Mouse (Mus musculus): ENCODE measurements at regions not wholly inside any gene's neighbourhood (a gene's known extent, or its start where the extent isn't known, plus 50 kb on each side); places are given as distances from the start of the nearest gene placed in this dataset.

DNA sequence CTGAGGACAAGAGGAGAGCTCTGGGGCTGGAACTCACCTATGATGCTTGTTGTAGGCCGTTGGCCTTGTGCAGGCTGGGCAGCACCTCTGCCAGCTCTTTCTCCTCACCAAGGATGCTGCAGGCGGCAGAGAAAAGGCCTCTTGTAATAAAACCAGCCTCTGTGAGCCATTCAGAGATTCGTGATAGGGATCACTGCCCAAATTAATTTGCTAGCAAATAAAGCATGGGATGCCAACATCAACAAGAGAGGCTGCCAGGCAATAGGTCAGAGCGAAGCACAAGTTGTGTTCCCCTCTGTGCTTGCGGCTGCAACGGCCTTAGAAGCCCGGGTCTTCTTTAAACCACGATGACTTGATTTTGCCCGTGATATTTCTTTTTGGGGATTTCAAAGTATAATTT is 72.0 kb upstream of the Kcnj15 start:
- Histone ChIP-seq H3K9ac (ENCODE audit: low read depth, low read length) (no peak overlapping the region), H3K4me2 (replicated peaks; ENCODE audit: low read depth) (no peak overlapping the region), H3K27ac (ENCODE audit: low read depth, low read length) (no peak overlapping the region), H3K9me3 (ENCODE audit: control insufficient read depth) (no peaks in the 10 kb centered on the region), H3K27me3 (replicated peaks; ENCODE audit: control insufficient read depth, insufficient read depth, low read length) (no peaks in the 10 kb centered on the region), H3K4me3 (ENCODE audit: low read depth, low read length) (no peak overlapping the region), H3K36me3 (ENCODE audit: control insufficient read depth, insufficient read depth) (no peaks in the 10 kb centered on the region), H3K4me1 (replicated peaks; ENCODE audit: control insufficient read depth, insufficient read depth, low read length) (no peaks in the 10 kb centered on the region)
- WGBS, result 86% methylated on average over 9 of the region's 9 CpGs
- no peak for ATAC-seq
- no peak for TF ChIP-seq CTCF (IDR thresholded peaks at IDR 0.05; ENCODE audit: low read depth)

DNA sequence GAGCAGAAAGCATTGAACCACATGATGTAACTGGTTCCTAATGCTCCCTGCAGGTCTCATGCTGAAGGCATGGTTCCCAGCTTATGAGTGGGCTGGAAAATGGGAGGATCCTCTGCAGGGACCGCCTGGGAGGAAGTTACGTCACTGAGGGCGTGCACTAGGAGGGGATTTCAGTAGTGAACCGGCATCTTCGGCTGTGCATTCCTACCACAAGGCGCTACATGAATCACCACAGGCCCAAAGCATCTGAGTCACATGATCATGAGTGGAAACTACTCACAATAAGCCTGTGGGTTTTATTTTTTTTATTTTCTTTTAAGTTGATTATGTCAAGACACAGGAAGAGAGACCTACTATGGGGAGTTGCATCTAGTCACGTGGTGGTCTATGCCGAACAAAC is 68.2 kb upstream of the Kcnj15 start:
- WGBS, result 87% methylated on average over 8 of the region's 8 CpGs

DNA sequence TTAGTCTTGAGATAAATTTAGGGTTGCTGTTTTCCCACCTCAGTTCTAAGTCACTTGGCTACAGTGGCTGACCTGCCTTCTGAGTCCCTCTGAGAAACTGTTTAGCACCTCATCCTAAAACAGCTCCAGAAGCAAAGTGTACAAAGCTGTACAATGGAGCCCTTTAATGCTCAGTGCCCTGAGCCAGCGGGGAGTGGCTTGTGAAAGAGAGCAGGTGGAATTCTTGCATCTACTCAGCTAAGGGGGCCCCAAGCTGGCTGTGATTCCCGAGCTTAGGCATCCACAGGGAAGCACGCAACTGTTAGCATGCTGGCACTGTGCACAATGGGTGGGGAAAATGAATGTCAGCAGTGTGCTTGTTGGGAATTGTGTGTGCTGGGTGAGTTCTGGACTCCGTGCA is 63.2 kb upstream of the Kcnj15 start:
- ATAC-seq, result no peak
- Histone ChIP-seq H3K4me3 (ENCODE audit: low read depth, low read length) (no peak overlapping the region), H3K27ac (ENCODE audit: low read depth, low read length) (no peak overlapping the region), H3K9me3 (ENCODE audit: control insufficient read depth) (no peaks in the 10 kb centered on the region), H3K36me3 (ENCODE audit: control insufficient read depth, insufficient read depth) (no peaks in the 10 kb centered on the region), H3K4me2 (replicated peaks; ENCODE audit: low read depth) (no peak overlapping the region), H3K27me3 (replicated peaks; ENCODE audit: control insufficient read depth, insufficient read depth, low read length) (no peaks in the 10 kb centered on the region), H3K4me1 (replicated peaks; ENCODE audit: control insufficient read depth, insufficient read depth, low read length) (no peaks in the 10 kb centered on the region), H3K9ac (ENCODE audit: low read depth, low read length) (no peak overlapping the region)
- WGBS, result 60% methylated on average over 4 of the region's 4 CpGs
- no peak for TF ChIP-seq CTCF (IDR thresholded peaks at IDR 0.05; ENCODE audit: low read depth)

More for the DNA sequence above, 68.2 kb upstream of the Kcnj15 start:
- no peak overlapping the region for H3K27ac ChIP-seq (ENCODE audit: low read depth, low read length)
- no peaks in the 10 kb centered on the region for H3K4me1 ChIP-seq (replicated peaks; ENCODE audit: control insufficient read depth, insufficient read depth, low read length)
- no peaks in the 10 kb centered on the region for H3K9me3 ChIP-seq (ENCODE audit: control insufficient read depth)
- ATAC-seq, result no peak
- H3K36me3 ChIP-seq (ENCODE audit: control insufficient read depth, insufficient read depth), result no peaks in the 10 kb centered on the region
- no peak overlapping the region for H3K9ac ChIP-seq (ENCODE audit: low read depth, low read length)
- H3K4me2 ChIP-seq (replicated peaks; ENCODE audit: low read depth), result no peak overlapping the region
- TF ChIP-seq CTCF (IDR thresholded peaks at IDR 0.05; ENCODE audit: low read depth), result no peak
- H3K4me3 ChIP-seq (ENCODE audit: low read depth, low read length), result no peak overlapping the region
- H3K27me3 ChIP-seq (replicated peaks; ENCODE audit: control insufficient read depth, insufficient read depth, low read length), result no peaks in the 10 kb centered on the region

DNA sequence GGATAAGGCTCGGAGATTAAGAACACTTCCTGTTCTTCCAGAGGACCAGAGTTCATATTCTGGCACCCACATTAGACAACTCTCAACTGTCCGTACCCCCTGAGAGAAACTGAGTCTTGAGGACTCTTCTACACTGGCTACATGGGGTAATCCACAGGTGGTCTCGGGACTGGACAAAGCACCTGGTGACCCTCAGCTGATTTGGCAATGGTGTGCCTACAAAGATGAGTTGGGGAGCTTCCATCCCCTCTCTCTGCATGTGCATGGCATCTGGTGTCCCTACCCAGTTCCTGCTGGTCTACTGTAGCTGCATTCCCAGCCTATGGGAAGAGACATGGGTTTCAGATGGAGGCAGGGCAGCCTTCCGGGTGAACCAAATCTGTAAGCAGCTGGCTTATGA is 61.2 kb upstream of the Kcnj15 start:
- Histone ChIP-seq H3K36me3 (ENCODE audit: control insufficient read depth, insufficient read depth) (no peaks in the 10 kb centered on the region), H3K27ac (ENCODE audit: low read depth, low read length) (no peak overlapping the region), H3K4me1 (replicated peaks; ENCODE audit: control insufficient read depth, insufficient read depth, low read length) (no peaks in the 10 kb centered on the region), H3K9me3 (ENCODE audit: control insufficient read depth) (no peaks in the 10 kb centered on the region), H3K9ac (ENCODE audit: low read depth, low read length) (no peak overlapping the region), H3K27me3 (replicated peaks; ENCODE audit: control insufficient read depth, insufficient read depth, low read length) (no peaks in the 10 kb centered on the region), H3K4me2 (replicated peaks; ENCODE audit: low read depth) (no peak overlapping the region), H3K4me3 (ENCODE audit: low read depth, low read length) (no peak overlapping the region)
- ATAC-seq, result no peak
- TF ChIP-seq CTCF (IDR thresholded peaks at IDR 0.05; ENCODE audit: low read depth), result no peak
- WGBS, result 79% methylated on average over 4 of the region's 4 CpGs

GRCm38 (mm10) chr16:95196622-95197021 is 60.7 kb upstream of the Kcnj15 start:
- H3K27me3 ChIP-seq (replicated peaks; ENCODE audit: control insufficient read depth, insufficient read depth, low read length), result no peaks in the 10 kb centered on the region
- no peak overlapping the region for H3K9ac ChIP-seq (ENCODE audit: low read depth, low read length)
- peak; percentile 91 for TF ChIP-seq CTCF (IDR thresholded peaks at IDR 0.05; ENCODE audit: low read depth)
- H3K9me3 ChIP-seq (ENCODE audit: control insufficient read depth), result no peaks in the 10 kb centered on the region
- ATAC-seq, result no peak
- 0% methylated on average over 1 of the region's 1 CpGs for WGBS
- H3K4me1 ChIP-seq (replicated peaks; ENCODE audit: control insufficient read depth, insufficient read depth, low read length), result no peaks in the 10 kb centered on the region
- no peak overlapping the region for H3K4me2 ChIP-seq (replicated peaks; ENCODE audit: low read depth)
- H3K36me3 ChIP-seq (ENCODE audit: control insufficient read depth, insufficient read depth), result no peaks in the 10 kb centered on the region
- H3K27ac ChIP-seq (ENCODE audit: low read depth, low read length), result no peak overlapping the region
- no peak overlapping the region for H3K4me3 ChIP-seq (ENCODE audit: low read depth, low read length)

GRCm38 (mm10) chr16:95198795-95199563 is 58.4 kb upstream of the Kcnj15 start:
- Histone ChIP-seq H3K9me3 (ENCODE audit: control insufficient read depth) (no peaks in the 10 kb centered on the region), H3K4me3 (ENCODE audit: low read depth, low read length) (no peak overlapping the region), H3K27me3 (replicated peaks; ENCODE audit: control insufficient read depth, insufficient read depth, low read length) (no peaks in the 10 kb centered on the region), H3K27ac (ENCODE audit: low read depth, low read length) (no peak overlapping the region), H3K9ac (ENCODE audit: low read depth, low read length) (no peak overlapping the region), H3K4me2 (replicated peaks; ENCODE audit: low read depth) (no peak overlapping the region), H3K4me1 (replicated peaks; ENCODE audit: control insufficient read depth, insufficient read depth, low read length) (no peaks in the 10 kb centered on the region), H3K36me3 (ENCODE audit: control insufficient read depth, insufficient read depth) (no peaks in the 10 kb centered on the region)
- TF ChIP-seq CTCF (IDR thresholded peaks at IDR 0.05; ENCODE audit: low read depth), result no peak
- WGBS, result 57% methylated on average over 19 of the region's 19 CpGs
- no peak for ATAC-seq

Data from intestine, postnatal 0 days (tissue).